Mouse (Mus musculus): ENCODE measurements around the gene Ywhae.

The Ywhae gene

GRCm38 (mm10) chr11:75737806-75738476, 5.3 kb downstream of the Ywhae start:
- no peak for DNase-seq (ENCODE audit: low read depth, low spot score)

- no peak for DNase-seq (ENCODE audit: low read depth, low spot score)
These were observed 5.8 kb downstream of the Ywhae start for GRCm38 (mm10) chr11:75738477-75738821.

GRCm38 (mm10) chr11:75740204-75740603, 7.5 kb downstream of the Ywhae start:
- DNase-seq (ENCODE audit: low read depth, low spot score), result no peak

GRCm38 (mm10) chr11:75741615-75742014, 8.9 kb downstream of the Ywhae start:
- DNase-seq (ENCODE audit: low read depth, low spot score), result no peak

- DNase-seq (ENCODE audit: low read depth, low spot score), result no peak
These were observed 12.1 kb downstream of the Ywhae start for GRCm38 (mm10) chr11:75744761-75745160.

- DNase-seq (ENCODE audit: low read depth, low spot score), result no peak
These were observed 17.9 kb downstream of the Ywhae start for GRCm38 (mm10) chr11:75750537-75750936.

- DNase-seq (ENCODE audit: low read depth, low spot score), result no peak
These were observed 18.4 kb downstream of the Ywhae start for GRCm38 (mm10) chr11:75751082-75751481.

GRCm38 (mm10) chr11:75756687-75757086, 24.0 kb downstream of the Ywhae start:
- DNase-seq (ENCODE audit: low read depth, low spot score), result no peak

GRCm38 (mm10) chr11:75758553-75758952, 25.9 kb downstream of the Ywhae start:
- DNase-seq (ENCODE audit: low read depth, low spot score), result peak; percentile 87

- peak; percentile 71 for DNase-seq (ENCODE audit: low read depth, low spot score)
These were observed 28.1 kb downstream of the Ywhae start for GRCm38 (mm10) chr11:75760785-75761184.

GRCm38 (mm10) chr11:75762708-75763107, 30.0 kb downstream of the Ywhae start:
- no peak for DNase-seq (ENCODE audit: low read depth, low spot score)

GRCm38 (mm10) chr11:75764521-75765023, 31.9 kb downstream of the Ywhae start:
- DNase-seq (ENCODE audit: low read depth, low spot score), result no peak

- DNase-seq (ENCODE audit: low read depth, low spot score), result no peak
These were observed 32.5 kb downstream of the Ywhae start for GRCm38 (mm10) chr11:75765161-75765560.

GRCm38 (mm10) chr11:75767014-75767413, 34.3 kb downstream of the Ywhae start:
- DNase-seq (ENCODE audit: low read depth, low spot score), result peak; percentile 65

- DNase-seq (ENCODE audit: low read depth, low spot score), result no peak
These were observed 35.7 kb downstream of the Ywhae start for GRCm38 (mm10) chr11:75768091-75768989.

GRCm38 (mm10) chr11:75769206-75769605, 36.5 kb downstream of the Ywhae start:
- DNase-seq (ENCODE audit: low read depth, low spot score), result peak; percentile 82

GRCm38 (mm10) chr11:75772562-75772961, 39.9 kb downstream of the Ywhae start:
- DNase-seq (ENCODE audit: low read depth, low spot score), result no peak

- no peak for DNase-seq (ENCODE audit: low read depth, low spot score)
These were observed 43.2 kb downstream of the Ywhae start for GRCm38 (mm10) chr11:75775919-75776318.

GRCm38 (mm10) chr11:75781919-75782318, 49.2 kb downstream of the Ywhae start:
- peak; percentile 51 for DNase-seq (ENCODE audit: low read depth, low spot score)

- no peak for DNase-seq (ENCODE audit: low read depth, low spot score)
These were observed 51.1 kb downstream of the Ywhae start for GRCm38 (mm10) chr11:75783799-75784198.

GRCm38 (mm10) chr11:75785897-75786296, 53.2 kb downstream of the Ywhae start:
- DNase-seq (ENCODE audit: low read depth, low spot score), result no peak

- DNase-seq (ENCODE audit: low read depth, low spot score), result no peak
These were observed 59.9 kb downstream of the Ywhae start for GRCm38 (mm10) chr11:75792535-75792934.

GRCm38 (mm10) chr11:75793351-75793750, 60.7 kb downstream of the Ywhae start:
- DNase-seq (ENCODE audit: low read depth, low spot score), result no peak
